Mouse (Mus musculus) kidney, embryonic 16.5 days (tissue): Measurements from ENCODE around the gene Nucb1. TPM values are rescaled to one million over a fixed set of nuclear protein-coding genes. Genes with fewer than 3 reads are reported as not detected.

Source experiments
- ATAC-seq: fragments of 200-750 bp; cut with Nextera tagmentation; 2 replicates; pipeline ENCODE4 v1.8.0; 2017; ENCODE audit warnings: moderate TSS enrichment; ENCODE audit not compliant: low FRiP score, low TSS enrichment
- H3K27ac ChIP-seq: fragments of 300-500 bp; sonication (generic); 2 replicates; pipeline ENCODE4 v1.5.1; 2014; ENCODE audit warnings: low read length
- H3K27me3 ChIP-seq: fragments of 300-500 bp; sonication (generic); 2 replicates; pipeline ENCODE4 v1.6.1; 2014; ENCODE audit warnings: low read length, control low read depth, mixed read lengths; ENCODE audit not compliant: insufficient read depth
- H3K36me3 ChIP-seq: fragments of 300-500 bp; sonication (generic); 2 replicates; pipeline ENCODE4 v1.6.1; 2014; ENCODE audit warnings: low read length, control low read depth, mixed read lengths; ENCODE audit not compliant: insufficient read depth
- H3K4me1 ChIP-seq: fragments of 300-500 bp; sonication (generic); 2 replicates; pipeline ENCODE4 v1.6.1; 2014; ENCODE audit warnings: low read length, control low read depth, mixed read lengths; ENCODE audit not compliant: insufficient read depth
- H3K4me2 ChIP-seq: fragments of 300-500 bp; sonication (generic); replicated peaks from 2 replicates; pipeline ENCODE4 v1.6.1; 2014; ENCODE audit warnings: low read depth, low read length
- H3K4me3 ChIP-seq: fragments of 300-500 bp; sonication (generic); 2 replicates; pipeline ENCODE4 v1.5.1; 2014; ENCODE audit warnings: mild to moderate bottlenecking, low read length
- H3K9ac ChIP-seq: fragments of 300-500 bp; sonication (generic); replicated peaks from 2 replicates; pipeline ENCODE4 v1.6.1; 2014; ENCODE audit warnings: low read length
- H3K9me3 ChIP-seq: fragments of 300-500 bp; sonication (generic); 2 replicates; pipeline ENCODE4 v1.6.1; 2016; ENCODE audit warnings: low read length, control low read depth
- WGBS: fragments of 180-500 bp; shearing (Covaris S2); extraction: QIAGEN DNeasy Blood & Tissue Kit; methylation state at CpG from one replicate; pipeline ENCODE4 v1.1.7; 2014; 5-methylcytosine and 5-hydroxymethylcytosine counted together
- polyA plus RNA-seq: library from polyadenylated mRNA; unstranded; fragments of >200 nt; fragmentation: Nextera tagmentation; extraction: Ambion mirVana; gene quantifications from 2 replicates; pipeline ENCODE4 v1.2.1, GENCODE M21; 2015

The Nucb1 gene
- polyA plus RNA-seq = 295 and 299 TPM in 2 replicates

DNA sequence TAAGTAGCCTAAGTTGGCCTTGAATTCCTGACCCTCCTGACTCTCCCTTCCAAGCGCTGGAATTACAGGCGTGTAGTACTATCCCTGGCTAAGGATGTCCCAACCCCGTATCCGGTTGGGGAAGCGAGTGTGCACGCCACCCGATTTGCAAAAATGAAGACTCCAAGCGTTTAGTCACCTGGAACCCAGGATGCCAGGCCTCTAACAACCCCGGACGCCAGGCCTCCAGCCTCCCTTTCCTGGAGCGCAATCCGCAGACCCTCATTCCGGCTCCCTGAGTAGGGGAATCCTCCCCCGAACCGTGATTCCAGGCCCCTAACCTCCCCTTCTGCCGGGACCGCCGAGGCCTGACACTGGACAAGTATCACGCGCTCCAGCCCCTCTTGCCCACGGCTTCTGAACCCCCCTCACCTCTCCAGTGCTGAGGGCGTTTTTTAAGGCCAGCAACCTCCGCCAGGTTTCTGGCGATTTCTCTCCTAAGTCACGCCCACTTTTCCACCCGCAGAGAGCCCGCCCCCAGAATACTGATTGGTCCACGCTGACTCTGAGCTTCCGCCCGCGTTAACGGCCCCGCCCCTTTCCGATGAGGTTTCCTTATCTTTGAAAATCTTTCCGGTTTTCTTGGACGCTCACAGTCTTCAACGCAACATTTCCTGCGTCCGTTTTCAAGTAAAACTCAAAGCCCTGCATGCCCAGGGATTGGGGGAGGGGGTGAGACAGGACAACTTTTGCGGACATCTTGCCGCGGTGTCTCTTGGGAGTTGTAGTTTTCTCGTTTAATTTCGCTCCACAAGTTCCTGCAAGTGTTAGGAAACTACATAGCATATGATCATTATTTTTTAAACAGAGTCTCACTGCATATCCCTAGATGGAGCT, at the start of gene Nucb1:
TSS of gene Nucb1 (minus strand) at position 495 of the 876 bp plus-strand sequence.
- peak within 1 kb of the TSS; percentile 99 for H3K27ac ChIP-seq
- peaks cover 26% of the 10 kb centered on the region for H3K4me1 ChIP-seq
- peak within 1 kb of the TSS; percentile 88 for H3K4me3 ChIP-seq
- peak; percentile 89 for ATAC-seq
- WGBS = under 1% methylated on average over 44 of the region's 44 CpGs
- no peaks in the 10 kb centered on the region for H3K9me3 ChIP-seq
- peak within 1 kb of the TSS; percentile 91 for H3K9ac ChIP-seq
- peak within 1 kb of the TSS; percentile 99 for H3K4me2 ChIP-seq
- no peaks in the 10 kb centered on the region for H3K27me3 ChIP-seq
- peaks cover 18% of the 10 kb centered on the region for H3K36me3 ChIP-seq

DNA sequence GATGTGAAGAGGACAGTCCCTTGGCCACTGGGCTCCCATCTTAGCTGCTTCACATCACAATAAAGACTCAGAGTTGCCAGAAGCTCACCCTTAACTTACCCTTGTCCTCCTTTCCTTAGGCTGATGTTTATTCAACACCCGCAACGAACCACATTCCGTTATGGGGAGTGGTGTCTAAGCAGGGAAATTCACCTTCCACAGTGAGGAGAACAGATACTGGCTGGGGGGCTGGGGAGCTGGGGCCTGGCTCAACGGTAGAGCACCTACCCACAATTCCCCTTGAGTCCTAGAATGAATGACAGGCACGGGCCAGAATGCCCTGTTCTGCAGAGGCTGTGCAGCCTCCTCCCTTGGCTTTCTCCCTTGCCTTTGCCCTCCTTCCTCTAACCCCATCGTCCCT, 48.7 kb upstream of the Nucb1 start:
- 45% methylated on average over 6 of the region's 6 CpGs for WGBS
- no peak overlapping the region for H3K27ac ChIP-seq
- no peak for ATAC-seq

GRCm38 (mm10) chr7:45555787-45556186, 45.6 kb upstream of the Nucb1 start:
- no peak overlapping the region for H3K9ac ChIP-seq
- H3K4me1 ChIP-seq = peaks cover 3% of the 10 kb centered on the region
- ATAC-seq = 0 out of 2 replicates have a peak, but pooled peaks have one; percentile 17
- no peaks in the 10 kb centered on the region for H3K9me3 ChIP-seq
- H3K4me3 ChIP-seq = peak overlapping the region; percentile 6; the same call in 1 of the 2 replicates
- H3K27ac ChIP-seq = no peak overlapping the region
- H3K36me3 ChIP-seq = no peaks in the 10 kb centered on the region
- H3K4me2 ChIP-seq = peak overlapping the region; percentile 29; the same call in 1 of the 2 replicates
- 21% methylated on average over 8 of the region's 8 CpGs for WGBS
- no peaks in the 10 kb centered on the region for H3K27me3 ChIP-seq

More for the DNA sequence above, 48.7 kb upstream of the Nucb1 start:
- H3K4me1 ChIP-seq = peaks cover 18% of the 10 kb centered on the region
- H3K9me3 ChIP-seq = no peaks in the 10 kb centered on the region
- H3K4me2 ChIP-seq = no peak overlapping the region
- no peak overlapping the region for H3K9ac ChIP-seq
- no peaks in the 10 kb centered on the region for H3K27me3 ChIP-seq
- H3K36me3 ChIP-seq = no peaks in the 10 kb centered on the region
- no peak overlapping the region for H3K4me3 ChIP-seq

- Histone ChIP-seq H3K36me3 (no peaks in the 10 kb centered on the region), H3K27me3 (no peaks in the 10 kb centered on the region), H3K4me3 (peak within 1 kb of the TSS; percentile 7; the same call in 1 of the 2 replicates), H3K27ac (peak within 1 kb of the TSS; percentile 61), H3K9ac (0 out of 2 replicates have a peak within 1 kb of the TSS, but pooled peaks have one; percentile 7), H3K4me2 (peak within 1 kb of the TSS; percentile 0), H3K9me3 (no peaks in the 10 kb centered on the region), H3K4me1 (peaks cover 4% of the 10 kb centered on the region; the same call in 1 of the 2 replicates)
- ATAC-seq = peak; percentile 69
- 2% methylated on average over 8 of the region's 8 CpGs for whole genome bisulfite sequencing
Measured at GRCm38 (mm10) chr7:45554744-45555143, 44.5 kb upstream of the Nucb1 start, which contains the start of gene Hsd17b14. Gene Hsd17b14, plus strand, starts transcription at chr7:45554893.

DNA sequence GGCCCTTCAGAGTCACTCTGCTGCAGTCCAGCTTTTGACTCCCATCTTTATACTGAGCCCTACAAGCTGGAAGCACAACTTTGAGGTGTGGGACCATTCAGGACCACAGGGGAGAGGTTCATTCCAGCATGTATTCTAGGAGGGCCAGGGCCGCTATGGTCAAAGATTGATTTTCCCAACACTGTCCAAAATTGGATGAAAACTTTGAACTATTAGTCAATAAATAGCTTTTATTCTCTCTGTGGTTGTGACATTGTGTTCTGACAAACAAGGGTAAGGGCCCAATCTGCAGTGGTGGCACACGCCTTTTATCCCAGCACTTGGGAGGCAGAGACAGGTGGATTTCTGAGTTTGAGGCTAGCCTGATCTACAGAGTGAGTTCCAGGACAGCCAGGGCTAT, 43.8 kb upstream of the Nucb1 start:
- ATAC-seq = no peak
- 93% methylated on average over 2 of the region's 2 CpGs for WGBS
- H3K36me3 ChIP-seq = no peaks in the 10 kb centered on the region
- no peak overlapping the region for H3K4me2 ChIP-seq
- peaks cover 4% of the 10 kb centered on the region; the same call in 1 of the 2 replicates for H3K4me1 ChIP-seq
- 0 out of 2 replicates have a peak overlapping the region, but pooled peaks have one; percentile 7 for H3K9ac ChIP-seq
- no peaks in the 10 kb centered on the region for H3K9me3 ChIP-seq
- H3K4me3 ChIP-seq = no peak overlapping the region
- no peaks in the 10 kb centered on the region for H3K27me3 ChIP-seq
- peak overlapping the region; percentile 61 for H3K27ac ChIP-seq

- Histone ChIP-seq H3K27me3 (no peaks in the 10 kb centered on the region), H3K4me3 (no peak overlapping the region), H3K4me1 (peaks cover 4% of the 10 kb centered on the region; the same call in 1 of the 2 replicates), H3K4me2 (no peak overlapping the region), H3K27ac (peak overlapping the region; percentile 61), H3K9me3 (no peaks in the 10 kb centered on the region), H3K9ac (0 out of 2 replicates have a peak overlapping the region, but pooled peaks have one; percentile 7), H3K36me3 (no peaks in the 10 kb centered on the region)
- WGBS = 63% methylated on average over 8 of the region's 8 CpGs
- ATAC-seq = no peak
Measured at GRCm38 (mm10) chr7:45553519-45553918, 43.3 kb upstream of the Nucb1 start.

- H3K4me3 ChIP-seq = no peak overlapping the region
- no peaks in the 10 kb centered on the region for H3K36me3 ChIP-seq
- 80% methylated on average over 8 of the region's 8 CpGs for WGBS
- no peak overlapping the region for H3K27ac ChIP-seq
- peaks cover 4% of the 10 kb centered on the region; the same call in 1 of the 2 replicates for H3K4me1 ChIP-seq
- H3K9me3 ChIP-seq = no peaks in the 10 kb centered on the region
- no peaks in the 10 kb centered on the region for H3K27me3 ChIP-seq
- no peak overlapping the region for H3K4me2 ChIP-seq
- no peak for ATAC-seq
- H3K9ac ChIP-seq = no peak overlapping the region
Measured at GRCm38 (mm10) chr7:45551512-45551883, 41.3 kb upstream of the Nucb1 start.

DNA sequence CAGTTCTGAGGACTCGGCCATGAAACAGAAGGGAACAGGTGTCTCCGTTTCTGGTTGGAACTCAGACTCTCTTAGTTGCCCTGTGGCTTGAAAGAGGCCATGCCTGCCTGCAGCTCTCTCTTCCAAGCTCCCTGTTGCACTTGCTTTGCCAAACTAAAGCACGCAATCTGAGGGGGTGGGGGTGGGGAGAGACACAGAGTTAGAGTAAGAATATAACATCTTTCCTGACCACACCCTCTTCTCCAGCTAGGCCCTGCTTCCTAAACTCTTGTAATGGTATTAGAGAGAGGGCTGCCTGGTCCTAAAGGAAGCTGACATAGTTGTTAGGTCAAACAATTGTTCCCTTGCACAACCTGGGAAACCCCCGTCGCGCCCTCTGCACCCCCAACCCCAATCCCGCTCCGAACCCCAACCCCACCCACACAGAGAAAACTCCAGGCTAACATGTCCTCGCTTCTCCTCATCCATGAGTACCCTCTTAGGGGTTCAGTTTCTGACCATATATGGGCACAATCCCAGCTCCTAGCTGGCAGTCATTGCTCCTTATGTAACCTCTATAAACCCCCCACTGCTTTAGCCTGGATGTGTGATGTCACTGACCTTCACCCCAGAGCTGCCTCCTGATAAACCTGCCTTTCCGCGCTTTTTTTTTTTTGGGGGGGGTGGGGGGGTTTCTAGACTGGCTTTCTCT, 40.8 kb upstream of the Nucb1 start:
- H3K4me2 ChIP-seq = no peak overlapping the region
- 78% methylated on average over 11 of the region's 11 CpGs for WGBS
- no peak for ATAC-seq
- no peak overlapping the region for H3K27ac ChIP-seq
- H3K9me3 ChIP-seq = no peaks in the 10 kb centered on the region
- no peaks in the 10 kb centered on the region for H3K36me3 ChIP-seq
- no peaks in the 10 kb centered on the region for H3K27me3 ChIP-seq
- H3K9ac ChIP-seq = no peak overlapping the region
- H3K4me3 ChIP-seq = no peak overlapping the region
- peaks cover 4% of the 10 kb centered on the region; the same call in 1 of the 2 replicates for H3K4me1 ChIP-seq

DNA sequence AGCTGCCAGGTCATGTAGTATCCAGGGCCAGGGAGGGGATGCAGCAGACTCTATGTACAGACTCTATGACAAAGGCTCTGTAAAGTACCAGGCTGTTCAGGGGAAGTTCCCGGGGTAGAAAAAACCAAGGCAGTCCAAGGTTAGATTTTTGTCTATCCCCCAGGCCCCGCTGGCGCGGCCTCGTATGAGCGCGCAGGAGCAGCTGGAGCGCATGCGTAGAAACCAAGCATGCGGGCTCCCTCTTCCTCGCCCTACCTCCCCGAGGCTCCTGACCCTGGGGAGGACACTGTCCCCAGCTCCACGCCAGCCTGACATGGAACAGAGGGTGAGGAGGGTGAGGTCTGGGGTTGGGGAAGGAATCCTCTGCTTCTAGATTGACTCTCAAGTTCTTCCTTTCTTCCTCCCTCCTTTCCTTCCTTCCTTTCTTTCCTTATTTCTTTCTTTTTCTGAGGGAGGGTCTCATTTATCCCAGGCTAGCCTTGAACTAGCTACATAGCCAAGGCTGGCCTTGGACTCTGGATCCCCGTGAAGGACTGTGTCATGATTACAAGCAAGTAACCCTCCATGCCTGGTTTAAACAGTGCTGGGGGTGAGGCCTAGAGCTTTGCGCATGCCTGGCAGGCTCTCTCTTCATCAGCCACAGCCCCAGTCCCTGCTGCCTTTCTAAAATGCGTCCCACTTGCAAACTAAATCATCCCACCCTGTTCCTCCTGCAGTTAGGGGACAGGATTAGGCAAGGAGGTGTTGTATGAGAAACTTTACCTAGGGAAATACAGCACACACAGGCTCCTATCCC, 39.6 kb upstream of the Nucb1 start:
- H3K9me3 ChIP-seq = no peaks in the 10 kb centered on the region
- no peaks in the 10 kb centered on the region for H3K36me3 ChIP-seq
- H3K4me3 ChIP-seq = no peak overlapping the region
- 89% methylated on average over 16 of the region's 16 CpGs for WGBS
- no peak for ATAC-seq
- peaks cover 4% of the 10 kb centered on the region; the same call in 1 of the 2 replicates for H3K4me1 ChIP-seq
- H3K27ac ChIP-seq = no peak overlapping the region
- H3K9ac ChIP-seq = no peak overlapping the region
- H3K27me3 ChIP-seq = no peaks in the 10 kb centered on the region
- H3K4me2 ChIP-seq = no peak overlapping the region
